Mouse (Mus musculus) olfactory bulb, adult 2 months (tissue): Measurements from ENCODE around the gene Mapk9. TPM values are rescaled to one million over a fixed set of nuclear protein-coding genes. Genes with fewer than 3 reads are reported as not detected.
A peak's percentile ranks its signal among the peaks of the same experiment; 100 is the strongest.
"Not testable (repeated sequence)": the region's sequence is repeated elsewhere in the genome, so short reads cannot be mapped to it uniquely, and the experiment has no call there.

Experiments used
- H3K27ac ChIP-seq: fragments of 200-500 bp; 2 replicates; pipeline ENCODE4 v1.5.1; 2012; ENCODE audit warnings: low read depth, low read length; ENCODE audit not compliant: insufficient read depth
- H3K4me1 ChIP-seq: fragments of 200-500 bp; 2 replicates; pipeline ENCODE4 v1.6.1; 2012; ENCODE audit warnings: low read length; ENCODE audit not compliant: control insufficient read depth, insufficient read depth
- H3K4me3 ChIP-seq: fragments of 200-500 bp; 2 replicates; pipeline ENCODE4 v1.5.1; 2012; ENCODE audit warnings: mild to moderate bottlenecking, low read depth, low read length, moderate library complexity; ENCODE audit not compliant: insufficient read depth
- CTCF ChIP-seq: fragments of 200-500 bp; IDR thresholded peaks from 2 replicates; pipeline ENCODE4 v1.5.1; 2012; ENCODE audit warnings: low read depth, mild to moderate bottlenecking, low read length, moderate library complexity; ENCODE audit not compliant: insufficient read depth
- POLR2A ChIP-seq: fragments of 200-500 bp; IDR thresholded peaks from 2 replicates; pipeline ENCODE4 v1.6.1; 2012; ENCODE audit warnings: mild to moderate bottlenecking, low read depth, low read length, moderate library complexity; ENCODE audit not compliant: insufficient read depth
- WGBS: fragments of 180-500 bp; shearing (Covaris S2); methylation state at CpG from one replicate; pipeline ENCODE4 v1.1.7; 2018; 5-methylcytosine and 5-hydroxymethylcytosine counted together
- polyA plus RNA-seq: library from polyadenylated mRNA; stranded (reverse); fragments of >200 nt; gene quantifications from 2 replicates; pipeline ENCODE4 v1.2.4, GENCODE M21; 2012; ENCODE audit warnings: low replicate concordance; ENCODE audit not compliant: missing spikeins, insufficient read depth, insufficient read length

The Mapk9 gene
- not detected in 2 replicates for polyA plus RNA-seq

- H3K4me1 ChIP-seq: peaks cover 14% of the 10 kb centered on the region
- under 1% methylated on average over 63 of the region's 68 CpGs for WGBS
- TF ChIP-seq CTCF: peak; percentile 83
- TF ChIP-seq POLR2A: peak; percentile 82
- peak within 1 kb of the TSS; percentile 70 for H3K27ac ChIP-seq
- H3K4me3 ChIP-seq: peak within 1 kb of the TSS; percentile 87
Measured at GRCm38 (mm10) chr11:49846401-49847070, at the start of gene Mapk9. TSS of gene Mapk9 (plus strand) at chr11:49846751.

GRCm38 (mm10) chr11:49798931-49799330 is 47.6 kb upstream of the Mapk9 start:
- Histone ChIP-seq H3K4me3 (no peak overlapping the region), H3K4me1 (peaks cover 25% of the 10 kb centered on the region), H3K27ac (no peak overlapping the region)
- WGBS: 89% methylated on average over 6 of the region's 6 CpGs
- TF ChIP-seq CTCF (no peak), POLR2A (no peak)

GRCm38 (mm10) chr11:49801516-49801915 is 45.0 kb upstream of the Mapk9 start:
- TF ChIP-seq CTCF (no peak), POLR2A (no peak)
- WGBS: 44% methylated on average over 4 of the region's 4 CpGs

GRCm38 (mm10) chr11:49803801-49804200 is 42.8 kb upstream of the Mapk9 start:
- TF ChIP-seq POLR2A (no peak), CTCF (no peak)
- 93% methylated on average over 4 of the region's 4 CpGs for WGBS
- H3K27ac ChIP-seq: no peak overlapping the region

More at GRCm38 (mm10) chr11:49801516-49801915, 45.0 kb upstream of the Mapk9 start:
- Histone ChIP-seq H3K4me1 (peaks cover 17% of the 10 kb centered on the region), H3K27ac (peak overlapping the region; percentile 64; the same call in 1 of the 2 replicates), H3K4me3 (no peak overlapping the region)

GRCm38 (mm10) chr11:49806218-49806617 is 40.3 kb upstream of the Mapk9 start:
- 59% methylated on average over 3 of the region's 3 CpGs for WGBS
- no peak overlapping the region for H3K4me3 ChIP-seq
- no peak overlapping the region for H3K27ac ChIP-seq
- peaks cover 3% of the 10 kb centered on the region; the same call in 1 of the 2 replicates for H3K4me1 ChIP-seq
- no peak for TF ChIP-seq POLR2A
- TF ChIP-seq CTCF: no peak

More at GRCm38 (mm10) chr11:49803801-49804200, 42.8 kb upstream of the Mapk9 start:
- peaks cover 15% of the 10 kb centered on the region for H3K4me1 ChIP-seq
- no peak overlapping the region for H3K4me3 ChIP-seq

GRCm38 (mm10) chr11:49808946-49809345 is 37.6 kb upstream of the Mapk9 start:
- Histone ChIP-seq H3K4me1 (no peaks in the 10 kb centered on the region; the same call in 1 of the 2 replicates), H3K27ac (no peak overlapping the region), H3K4me3 (no peak overlapping the region)
- no peak for TF ChIP-seq POLR2A
- no peak for TF ChIP-seq CTCF
- 88% methylated on average over 9 of the region's 9 CpGs for WGBS

- 81% methylated on average over 7 of the region's 7 CpGs for WGBS
Measured at GRCm38 (mm10) chr11:49810696-49811095, 35.9 kb upstream of the Mapk9 start.

GRCm38 (mm10) chr11:49811099-49811541 is 35.4 kb upstream of the Mapk9 start:
- Histone ChIP-seq H3K4me1 (no peaks in the 10 kb centered on the region; the same call in 1 of the 2 replicates), H3K27ac (no peak overlapping the region), H3K4me3 (no peak overlapping the region)
- TF ChIP-seq POLR2A (no peak), CTCF (no peak)
- 77% methylated on average over 8 of the region's 8 CpGs for WGBS

More at GRCm38 (mm10) chr11:49810696-49811095, 35.9 kb upstream of the Mapk9 start:
- not testable (repeated sequence) for H3K4me3 ChIP-seq, H3K27ac ChIP-seq, H3K4me1 ChIP-seq

GRCm38 (mm10) chr11:49811879-49812278 is 34.7 kb upstream of the Mapk9 start:
- WGBS: 92% methylated on average over 8 of the region's 8 CpGs
- TF ChIP-seq POLR2A: no peak
- TF ChIP-seq CTCF: no peak
- Histone ChIP-seq H3K4me1 (no peaks in the 10 kb centered on the region; the same call in none of the 2 replicates), H3K4me3 (no peak overlapping the region), H3K27ac (no peak overlapping the region)
